Mouse (Mus musculus): ENCODE data around the gene Spsb3.

Spsb3 gene

GRCm38 (mm10) chr17:24874405-24874745 lies 12.1 kb upstream of the Spsb3 start:
- DNase-seq (ENCODE audit: low read depth) = no peak

- no peak for DNase-seq (ENCODE audit: low read depth)
Measured at GRCm38 (mm10) chr17:24874989-24875388, 11.5 kb upstream of the Spsb3 start.

- no peak for DNase-seq (ENCODE audit: low read depth)
Measured at GRCm38 (mm10) chr17:24877336-24878116, 8.9 kb upstream of the Spsb3 start.

- no peak for DNase-seq (ENCODE audit: low read depth)
Measured at GRCm38 (mm10) chr17:24878117-24878397, 8.4 kb upstream of the Spsb3 start.

- no peak for DNase-seq (ENCODE audit: low read depth)
Measured at GRCm38 (mm10) chr17:24878531-24878930, 7.9 kb upstream of the Spsb3 start.

- DNase-seq (ENCODE audit: low read depth) = no peak
Measured at GRCm38 (mm10) chr17:24881738-24882440, 4.6 kb upstream of the Spsb3 start.

GRCm38 (mm10) chr17:24884391-24884790 lies 2.1 kb upstream of the Spsb3 start:
- no peak for DNase-seq (ENCODE audit: low read depth)

- no peak for DNase-seq (ENCODE audit: low read depth)
Measured at GRCm38 (mm10) chr17:24885356-24886133, 898 bp upstream of the Spsb3 start.

GRCm38 (mm10) chr17:24886932-24887271 lies 459 bp downstream of the Spsb3 start:
- no peak for DNase-seq (ENCODE audit: low read depth)

GRCm38 (mm10) chr17:24887291-24888080 lies 1.0 kb downstream of the Spsb3 start:
- no peak for DNase-seq (ENCODE audit: low read depth)

- DNase-seq (ENCODE audit: low read depth) = no peak
Measured at GRCm38 (mm10) chr17:24888862-24889261, 2.4 kb downstream of the Spsb3 start.

- DNase-seq (ENCODE audit: low read depth) = no peak
Measured at GRCm38 (mm10) chr17:24890151-24891092, 4.0 kb downstream of the Spsb3 start.

- no peak for DNase-seq (ENCODE audit: low read depth)
Measured at GRCm38 (mm10) chr17:24891321-24891720, 4.9 kb downstream of the Spsb3 start.

- no peak for DNase-seq (ENCODE audit: low read depth)
Measured at GRCm38 (mm10) chr17:24892785-24893184, 6.3 kb downstream of the Spsb3 start.

GRCm38 (mm10) chr17:24893276-24893675 lies 6.8 kb downstream of the Spsb3 start:
- no peak for DNase-seq (ENCODE audit: low read depth)

- DNase-seq (ENCODE audit: low read depth) = no peak
Measured at GRCm38 (mm10) chr17:24894061-24894994, 7.9 kb downstream of the Spsb3 start.

GRCm38 (mm10) chr17:24894995-24895547 lies 8.6 kb downstream of the Spsb3 start, which contains the start of the genes Eme2 and Mrps34:
TSS of gene Eme2 (minus strand) at chr17:24895087.
TSS of gene Mrps34 (plus strand) at chr17:24895116.
- DNase-seq (ENCODE audit: low read depth) = peak; percentile 60

GRCm38 (mm10) chr17:24895571-24896240 lies 9.3 kb downstream of the Spsb3 start:
- no peak for DNase-seq (ENCODE audit: low read depth)
